Comparison of ENCODE assay signal across 8 mouse cellular contexts in the genomic region with DNA sequence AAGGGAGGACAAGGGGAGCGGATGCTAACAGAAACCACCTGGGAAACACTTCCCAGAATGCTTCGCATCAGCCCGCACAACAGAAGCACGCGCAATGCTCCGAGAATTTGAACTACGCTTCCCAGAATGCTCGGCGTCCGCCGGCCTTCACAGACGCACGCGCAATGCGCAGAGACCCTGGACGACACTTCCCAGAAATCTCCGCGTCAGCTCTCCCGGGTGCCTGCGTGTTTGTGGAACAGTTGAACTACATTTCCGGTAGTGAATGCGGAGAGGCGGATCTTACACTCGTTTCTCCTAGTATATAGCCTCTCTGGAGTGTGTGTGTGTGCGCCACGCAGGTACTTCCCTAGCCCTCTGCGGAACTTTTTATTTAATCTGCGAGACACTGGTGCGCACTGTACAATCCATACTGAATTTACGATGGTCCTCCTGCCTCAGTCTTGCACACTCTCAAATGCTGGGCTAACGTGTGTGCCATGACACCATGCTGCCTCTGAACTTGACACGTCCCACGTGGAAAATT. TPM values are rescaled to one million over a fixed set of nuclear protein-coding genes. Genes with fewer than 3 reads are reported as not detected.
DNase-seq lines count a peak whose midpoint lies in the region; ATAC-seq lines count a peak whose summit lies in the region.

TSS of gene Zfp94 (minus strand) at position 100 of the 526 bp plus-strand sequence.

- ATAC-seq in erythroblast, adult 5-6 weeks (replicated peaks; ENCODE audit: low FRiP score, poor library complexity, severe bottlenecking): peak; percentile 99
- ATAC-seq in kidney, embryonic 15.5 days (replicated peaks; ENCODE audit: low FRiP score): peak; percentile 96
- ATAC-seq in monocyte, adult 5-6 weeks (replicated peaks; ENCODE audit: insufficient number of reproducible peaks, low FRiP score, low TSS enrichment, poor library complexity, severe bottlenecking): peak; percentile 94

- peaks cover 16% of the 10 kb centered on the region for H3K36me3 ChIP-seq in heart, embryonic 10.5 days
- peaks cover 14% of the 10 kb centered on the region for H3K36me3 ChIP-seq in kidney, embryonic 15.5 days

- peak within 1 kb of the TSS; percentile 63 for H3K4me3 ChIP-seq in heart, embryonic 10.5 days
- H3K4me3 ChIP-seq in kidney, embryonic 15.5 days (replicated peaks): peak within 1 kb of the TSS; percentile 66

- H3K9ac ChIP-seq in kidney, embryonic 15.5 days: peak within 1 kb of the TSS; percentile 68

- H3K27ac ChIP-seq in heart, embryonic 10.5 days: peak within 1 kb of the TSS; percentile 84
- peak within 1 kb of the TSS; percentile 89 for H3K27ac ChIP-seq in kidney, embryonic 15.5 days

- 0 out of 2 replicates have a peak, but pooled peaks cover 3% of the 10 kb centered on the region for H3K27me3 ChIP-seq in heart, embryonic 10.5 days (ENCODE audit: insufficient read depth, poor library complexity, severe bottlenecking)
- 0 out of 2 replicates have a peak, but pooled peaks cover 3% of the 10 kb centered on the region for H3K27me3 ChIP-seq in kidney, embryonic 15.5 days

- 1% methylated on average over 33 of the region's 33 CpGs for WGBS in heart, embryonic 10.5 days
- 1% methylated on average over 33 of the region's 33 CpGs for WGBS in kidney, embryonic 15.5 days

- peak; percentile 84 to 86 for DNase-seq in B cell, adult 2 months
- peak; percentile 99 for DNase-seq in brain, adult 2 months (ENCODE audit: low read depth, low spot score)
- DNase-seq in heart, embryonic 10.5 days (ENCODE audit: low spot score): peak; percentile 98
- DNase-seq in liver: peak; percentile 93
- peak; percentile 88 to 93 for DNase-seq in spleen, postnatal 4 days (ENCODE audit: low spot score in 2 of 2)

- H3K9me3 ChIP-seq in heart, embryonic 10.5 days: no peaks in the 10 kb centered on the region
- H3K9me3 ChIP-seq in kidney, embryonic 15.5 days (replicated peaks): no peaks in the 10 kb centered on the region

- peak within 1 kb of the TSS; percentile 85 for H3K4me2 ChIP-seq in kidney, embryonic 15.5 days

- peaks cover 7% of the 10 kb centered on the region for H3K4me1 ChIP-seq in heart, embryonic 10.5 days
- H3K4me1 ChIP-seq in kidney, embryonic 15.5 days: peaks cover 12% of the 10 kb centered on the region

RNA-seq across cellular contexts. Expression of gene Zfp94, which starts in this region (rescaled TPM):
- 1.0 TPM in 1 of 2 replicates, not detected in the other for total RNA-seq in erythroblast, adult 5-6 weeks (2015; ENCODE audit: low replicate concordance)
- 0.34 and 1.3 TPM in 2 replicates for total RNA-seq in erythroblast, adult 5-6 weeks (2017; ENCODE audit: low replicate concordance)
- polyA plus RNA-seq in heart, embryonic 10.5 days (2016; fragmentation: Nextera tagmentation; extraction: Ambion mirVana): 7.0 and 10.1 TPM in 2 replicates
- 11.3 and 12.1 TPM in 2 replicates for polyA plus RNA-seq in kidney, embryonic 15.5 days (2015; fragmentation: Nextera tagmentation; extraction: Ambion mirVana)
- total RNA-seq in monocyte, adult 5-6 weeks (2017): 2.4 to 4.6 TPM (median 4.5 TPM) in 3 replicates

Comparison
In these comparisons a context has a peak if more than half of its experiments do, and no peak if none do; other contexts are left out.
1. Peak in every context shown above with its lines: DNase-seq, ATAC-seq, H3K4me3 ChIP-seq and H3K27ac ChIP-seq.